Mouse (Mus musculus) brown adipose tissue, adult 24 weeks (tissue): Measurements from ENCODE around the gene Plppr4. TPM values are rescaled to one million over a fixed set of nuclear protein-coding genes. Genes with fewer than 3 reads are reported as not detected.

Experiments
- H3K27ac ChIP-seq: fragments of 200-500 bp; replicated peaks from 2 replicates; pipeline ENCODE4 v1.5.1; 2012; ENCODE audit warnings: low read depth, mild to moderate bottlenecking, low read length
- H3K4me1 ChIP-seq: fragments of 200-500 bp; 2 replicates; pipeline ENCODE4 v1.6.1; 2012; ENCODE audit warnings: low read length, mixed read lengths; ENCODE audit not compliant: control insufficient read depth, insufficient read depth, insufficient read length
- H3K4me3 ChIP-seq: fragments of 200-500 bp; 2 replicates; pipeline ENCODE4 v1.5.1; 2012; ENCODE audit warnings: low read depth, mild to moderate bottlenecking, low read length, moderate library complexity; ENCODE audit not compliant: insufficient read depth
- polyA plus RNA-seq: library from polyadenylated mRNA; stranded (reverse); fragments of >200 nt; gene quantifications from 2 replicates; pipeline ENCODE4 v1.2.4, GENCODE M21; 2012; ENCODE audit not compliant: missing spikeins, insufficient read depth, insufficient read length

Plppr4 gene
- 0.33 and 0.91 TPM in 2 replicates for polyA plus RNA-seq

GRCm38 (mm10) chr3:117360528-117360927, at the start of gene Plppr4:
Plppr4 (minus strand) TSS chr3:117360876.
- H3K4me3 ChIP-seq, result peak within 1 kb of the TSS; percentile 67
- H3K4me1 ChIP-seq, result no peaks in the 10 kb centered on the region; the same call in 1 of the 2 replicates

GRCm38 (mm10) chr3:117405821-117406220, 45.1 kb upstream of the Plppr4 start:
- Histone ChIP-seq H3K27ac (no peak overlapping the region), H3K4me1 (no peaks in the 10 kb centered on the region), H3K4me3 (no peak overlapping the region)

More at GRCm38 (mm10) chr3:117360528-117360927, at the start of gene Plppr4:
- H3K27ac ChIP-seq, result no peak within 1 kb of the TSS

- H3K4me1 ChIP-seq, result peaks cover 2% of the 10 kb centered on the region; the same call in 1 of the 2 replicates
- no peak overlapping the region for H3K4me3 ChIP-seq
- no peak overlapping the region for H3K27ac ChIP-seq
These were observed 43.1 kb upstream of the Plppr4 start for GRCm38 (mm10) chr3:117403740-117404139.

GRCm38 (mm10) chr3:117366041-117366440, 5.4 kb upstream of the Plppr4 start:
- H3K4me1 ChIP-seq, result no peaks in the 10 kb centered on the region
- no peak overlapping the region for H3K27ac ChIP-seq
- H3K4me3 ChIP-seq, result no peak overlapping the region

GRCm38 (mm10) chr3:117359686-117360521, 772 bp downstream of the Plppr4 start:
- H3K27ac ChIP-seq, result no peak overlapping the region
- H3K4me1 ChIP-seq, result no peaks in the 10 kb centered on the region; the same call in 1 of the 2 replicates
- peak overlapping the region; percentile 67 for H3K4me3 ChIP-seq

DNA sequence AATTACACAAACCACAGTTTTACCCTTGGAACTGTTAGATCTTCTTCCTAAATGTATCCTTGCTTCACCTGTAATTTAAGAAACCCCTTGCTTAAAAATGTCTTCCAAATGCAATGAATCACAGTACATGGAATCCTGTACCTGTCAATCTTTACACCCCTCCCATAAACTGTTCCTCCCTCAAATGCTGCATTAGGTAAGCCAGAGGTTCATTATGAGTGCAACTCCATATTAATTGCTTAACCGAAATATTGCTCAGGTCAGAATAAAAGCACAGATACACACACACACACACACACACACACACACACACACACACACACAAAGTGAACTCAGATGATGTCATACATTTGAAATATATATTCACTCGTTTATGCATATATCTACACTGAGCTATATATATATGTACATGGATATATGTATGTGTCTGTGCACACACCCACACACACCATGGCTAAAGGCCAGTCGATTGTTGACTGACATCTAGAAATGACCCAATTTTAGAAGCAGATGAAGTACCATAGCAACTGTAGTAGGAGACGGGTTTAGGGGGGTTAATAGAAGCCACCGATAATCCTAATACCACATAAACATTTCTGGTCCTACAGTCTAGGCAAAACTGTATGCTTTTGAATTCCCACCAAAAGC, 1.6 kb downstream of the Plppr4 start:
- Histone ChIP-seq H3K4me3 (no peak overlapping the region), H3K4me1 (no peaks in the 10 kb centered on the region; the same call in 1 of the 2 replicates), H3K27ac (no peak overlapping the region)

GRCm38 (mm10) chr3:117357367-117357766, 3.3 kb downstream of the Plppr4 start:
- no peak overlapping the region for H3K27ac ChIP-seq
- H3K4me3 ChIP-seq, result no peak overlapping the region
- no peaks in the 10 kb centered on the region; the same call in 1 of the 2 replicates for H3K4me1 ChIP-seq

DNA sequence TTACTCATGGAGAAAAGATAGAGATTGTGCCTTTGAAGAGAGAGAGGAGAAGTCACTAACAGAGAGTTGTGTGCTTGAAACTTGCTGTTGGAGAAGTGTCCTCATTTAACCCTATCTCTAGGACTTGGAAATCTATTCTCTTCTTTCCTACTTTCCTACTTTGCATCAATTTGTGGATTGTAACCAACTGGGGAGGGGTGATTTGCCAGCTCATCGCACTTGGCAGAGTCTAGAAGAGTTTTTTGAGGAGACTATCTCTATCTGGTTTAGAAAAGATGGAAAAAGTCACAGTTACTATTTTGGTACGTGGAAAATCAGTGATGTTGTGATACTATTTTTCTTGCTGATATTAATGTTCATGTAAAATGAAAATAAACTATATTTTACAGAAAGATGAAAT, 6.7 kb downstream of the Plppr4 start:
- H3K4me1 ChIP-seq, result no peaks in the 10 kb centered on the region
- no peak overlapping the region for H3K4me3 ChIP-seq
- H3K27ac ChIP-seq, result no peak overlapping the region

DNA sequence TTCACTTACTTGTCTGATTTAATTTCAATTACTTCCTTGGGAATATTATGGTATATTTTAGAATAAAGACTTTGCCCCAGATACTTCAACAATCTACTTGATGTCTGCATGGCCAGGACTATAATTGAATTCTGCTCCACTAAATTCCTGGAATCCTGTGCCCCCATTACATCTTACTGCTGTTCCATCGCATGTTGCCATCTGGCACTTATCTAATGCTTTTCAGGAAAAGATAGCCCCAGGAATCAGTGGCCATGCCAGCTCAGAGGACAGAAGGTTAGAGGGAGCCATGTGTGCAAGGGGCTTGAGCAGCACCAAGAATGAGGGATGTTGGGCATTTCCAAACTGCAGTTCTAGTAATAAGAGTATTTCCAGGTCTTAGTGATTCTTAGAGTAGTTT, 14.3 kb downstream of the Plppr4 start:
- no peaks in the 10 kb centered on the region for H3K4me1 ChIP-seq
- no peak overlapping the region for H3K27ac ChIP-seq
- no peak overlapping the region for H3K4me3 ChIP-seq

GRCm38 (mm10) chr3:117331502-117331901, 29.2 kb downstream of the Plppr4 start:
- Histone ChIP-seq H3K4me3 (no peak overlapping the region), H3K4me1 (no peaks in the 10 kb centered on the region), H3K27ac (no peak overlapping the region)

DNA sequence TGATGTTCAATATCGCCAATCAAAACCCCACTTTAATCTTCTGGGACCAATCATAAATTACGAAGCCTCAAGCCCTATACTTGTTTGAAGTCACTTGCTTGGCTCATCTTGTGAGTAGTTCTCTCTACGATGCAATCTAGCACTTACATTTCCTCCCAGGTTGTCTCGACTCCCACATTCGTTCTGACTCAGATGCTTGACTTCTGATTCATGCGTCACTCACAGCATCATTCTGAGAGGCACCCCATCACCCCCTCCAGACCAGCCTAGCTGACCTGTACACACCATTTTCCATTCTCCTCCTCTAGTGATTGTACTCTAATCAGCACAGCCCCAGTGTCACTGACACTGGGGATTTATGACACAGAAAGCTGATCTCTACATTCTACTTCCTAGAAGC, 31.2 kb downstream of the Plppr4 start:
- H3K4me1 ChIP-seq, result no peaks in the 10 kb centered on the region
- no peak overlapping the region for H3K27ac ChIP-seq

DNA sequence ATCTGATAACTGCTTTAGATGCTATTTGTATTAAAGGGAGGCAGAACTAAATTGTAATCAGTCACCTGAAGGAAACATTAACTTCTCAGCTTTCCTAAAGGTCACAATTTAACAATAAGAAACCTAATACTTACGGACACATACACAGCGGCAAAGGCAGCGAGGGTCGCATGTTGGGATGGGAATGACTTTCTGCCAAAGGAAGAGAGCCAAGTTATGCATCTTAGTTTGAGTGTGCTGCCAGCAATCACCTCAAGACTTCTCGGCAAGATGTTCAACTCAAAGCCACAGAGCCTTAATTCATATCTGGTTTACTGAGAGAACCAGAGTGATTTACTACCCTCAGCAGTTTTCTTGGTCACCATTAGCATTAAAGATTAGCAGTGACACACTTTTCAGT, 34.1 kb downstream of the Plppr4 start:
- Histone ChIP-seq H3K4me1 (no peaks in the 10 kb centered on the region), H3K4me3 (no peak overlapping the region), H3K27ac (no peak overlapping the region)

More for the DNA sequence above, 31.2 kb downstream of the Plppr4 start:
- H3K4me3 ChIP-seq, result no peak overlapping the region

GRCm38 (mm10) chr3:117319671-117320070, 41.0 kb downstream of the Plppr4 start:
- Histone ChIP-seq H3K27ac (peak overlapping the region; percentile 54; the same call in 1 of the 2 replicates), H3K4me3 (no peak overlapping the region), H3K4me1 (no peaks in the 10 kb centered on the region)

GRCm38 (mm10) chr3:117313339-117313738, 47.3 kb downstream of the Plppr4 start:
- no peak overlapping the region for H3K4me3 ChIP-seq
- H3K4me1 ChIP-seq, result no peaks in the 10 kb centered on the region; the same call in 1 of the 2 replicates
- no peak overlapping the region for H3K27ac ChIP-seq

GRCm38 (mm10) chr3:117312097-117312496, 48.6 kb downstream of the Plppr4 start:
- Histone ChIP-seq H3K4me3 (no peak overlapping the region), H3K4me1 (no peaks in the 10 kb centered on the region; the same call in 1 of the 2 replicates), H3K27ac (no peak overlapping the region)
